In genomic region chr5:24167263-24167662, GRCm38 (mm10) we compare ENCODE assay signal across 11 mouse cellular contexts. TPM values are rescaled to one million over a fixed set of nuclear protein-coding genes. Genes with fewer than 3 reads are reported as not detected.
DNase-seq lines count a peak whose midpoint lies in the region; ATAC-seq and TF ChIP-seq lines count a peak whose summit lies in the region.
"Had no signal": no experiment of that assay in that cellular context is flagged by ENCODE, and none has a peak within 500 bp of the region (broad histone marks: within the 10 kb centered on the region; RNA-seq: fewer than 3 reads in every experiment).

No protein-coding gene starts in this region.

- TF ChIP-seq CTCF in small intestine, adult 2 months (IDR thresholded peaks at IDR 0.05; ENCODE audit: extremely low read depth, insufficient read length, insufficient replicate concordance, low read depth, low read length): peak; percentile 31; the same call in 1 of the 2 replicates

- H3K4me2 ChIP-seq in kidney, embryonic 14.5 days (replicated peaks; ENCODE audit: low read depth, low read length): no peak overlapping the region
- H3K4me2 ChIP-seq: liver, embryonic 13.5 days had no signal

- TF ChIP-seq POLR2A in small intestine, adult 2 months (IDR thresholded peaks at IDR 0.05; ENCODE audit: low read depth, low read length): no peak

- H3K4me1 ChIP-seq in kidney, embryonic 14.5 days (ENCODE audit: control insufficient read depth, insufficient read depth, low read length): peaks cover 4% of the 10 kb centered on the region; the same call in 1 of the 2 replicates
- H3K4me1 ChIP-seq in small intestine, adult 2 months (ENCODE audit: control insufficient read depth, insufficient read depth, insufficient read length, low read length): no peaks in the 10 kb centered on the region; the same call in 1 of the 2 replicates

- H3K4me3 ChIP-seq in kidney, embryonic 14.5 days (ENCODE audit: low read length): no peak overlapping the region
- no peak overlapping the region for H3K4me3 ChIP-seq in small intestine, adult 2 months (ENCODE audit: low read depth, low read length)
- H3K4me3 ChIP-seq: liver, embryonic 13.5 days had no signal

- H3K9ac ChIP-seq in kidney, embryonic 14.5 days (ENCODE audit: low read depth, low read length): no peak overlapping the region
- H3K9ac ChIP-seq: liver, embryonic 13.5 days had no signal

- WGBS in kidney, embryonic 14.5 days: 57% methylated on average over 5 of the region's 5 CpGs
- WGBS in small intestine, adult 2 months: 59% methylated on average over 5 of the region's 5 CpGs

- ATAC-seq in cerebellum, adult (ENCODE audit: insufficient number of reproducible peaks, low FRiP score, low TSS enrichment): no peak
- ATAC-seq in kidney, embryonic 14.5 days (ENCODE audit: low FRiP score, low TSS enrichment): no peak

- H3K27me3 ChIP-seq in kidney, embryonic 14.5 days (ENCODE audit: control insufficient read depth, insufficient read depth, low read length): no peaks in the 10 kb centered on the region
- H3K27me3 ChIP-seq in small intestine, adult 2 months (ENCODE audit: control insufficient read depth, insufficient read depth, low read length): no peaks in the 10 kb centered on the region
- H3K27me3 ChIP-seq: liver, embryonic 13.5 days had no signal

- H3K9me3 ChIP-seq in kidney, embryonic 14.5 days (ENCODE audit: control insufficient read depth, low read length): no peaks in the 10 kb centered on the region
- H3K9me3 ChIP-seq: liver, embryonic 13.5 days had no signal

- peak; percentile 13 to 22 for DNase-seq in cerebellum, postnatal 14 days
- peak; percentile 31 for DNase-seq in kidney, postnatal 10 days
- DNase-seq in right cerebral cortex, postnatal 14 days: peak; percentile 21
- no peak for DNase-seq in right cerebral cortex, adult 18-20 months
- no peak for DNase-seq in spleen, postnatal 14 days (ENCODE audit: low spot score in 2 of 2)
- DNase-seq: adrenal gland, postnatal 14 days; B cell, adult 2 months; liver, embryonic 13.5 days had no signal

- peaks cover 14% of the 10 kb centered on the region for H3K36me3 ChIP-seq in kidney, embryonic 14.5 days (ENCODE audit: control insufficient read depth, insufficient read depth, low read length)
- H3K36me3 ChIP-seq in small intestine, adult 2 months (ENCODE audit: control insufficient read depth, insufficient read depth, low read length): peaks cover 13% of the 10 kb centered on the region; the same call in 1 of the 2 replicates

- H3K27ac ChIP-seq in kidney, embryonic 14.5 days (ENCODE audit: low read depth, low read length): no peak overlapping the region
- H3K27ac ChIP-seq in small intestine, adult 2 months (ENCODE audit: insufficient read depth, low read depth, low read length): no peak overlapping the region
- H3K27ac ChIP-seq: liver, embryonic 13.5 days had no signal

RNA-seq across cellular contexts. Expression of gene Nupl2, which starts 2.5 kb away (rescaled TPM):
- polyA plus RNA-seq in kidney, embryonic 14.5 days (2014; fragmentation: Nextera tagmentation; extraction: Ambion mirVana): 16.7 and 20.0 TPM in 2 replicates
- polyA plus RNA-seq in small intestine, adult 2 months (2012; rRNA removed): 1.4 and 2.5 TPM in 2 replicates

Comparison
In these comparisons a context has a peak if more than half of its experiments do, and no peak if none do; other contexts are left out.
1. DNase-seq: peak in cerebellum, postnatal 14 days (2 of 2), kidney, postnatal 10 days (single experiment) and right cerebral cortex, postnatal 14 days (single experiment); none in right cerebral cortex, adult 18-20 months (single experiment) and spleen, postnatal 14 days (0 of 2).